In the genomic region with DNA sequence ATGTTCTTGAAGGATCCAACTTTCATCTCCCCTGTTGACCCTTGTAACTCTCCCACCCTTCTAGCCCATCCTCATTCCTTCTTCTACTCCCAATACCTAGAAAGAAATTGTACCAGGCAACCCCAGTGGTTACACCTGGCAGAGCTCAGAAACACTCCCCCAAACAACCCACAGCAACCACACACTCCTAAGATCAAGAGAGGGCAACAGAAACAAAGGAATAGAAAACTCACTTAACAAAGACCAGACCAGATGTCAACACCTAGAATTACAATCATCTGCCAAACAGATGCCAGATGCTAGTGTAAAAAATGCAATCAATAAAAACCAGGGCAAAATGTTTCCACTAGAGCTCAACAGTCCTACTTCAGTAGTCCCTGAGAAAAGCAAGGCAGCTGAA, we compare ENCODE assay signal across 20 mouse cellular contexts.
DNase-seq lines count a peak whose midpoint lies in the region; ATAC-seq and TF ChIP-seq lines count a peak whose summit lies in the region.
"Had no signal": no experiment of that assay in that cellular context is flagged by ENCODE, and none has a peak within 500 bp of the region (broad histone marks: within the 10 kb centered on the region; RNA-seq: fewer than 3 reads in every experiment).

No protein-coding gene starts in this region.

- peaks cover 10% of the 10 kb centered on the region for H3K4me1 ChIP-seq in limb, embryonic 10.5 days
- no peaks in the 10 kb centered on the region for H3K4me1 ChIP-seq in thymus, adult 2 months (replicated peaks; ENCODE audit: control insufficient read depth, insufficient read depth, low read length)
- H3K4me1 ChIP-seq in midbrain, embryonic 15.5 days: no peaks in the 10 kb centered on the region
- H3K4me1 ChIP-seq: embryonic facial prominence, embryonic 12.5 days; forebrain, embryonic 15.5 days; heart, embryonic 15.5 days; hindbrain, embryonic 15.5 days had no signal

- no peak for TF ChIP-seq POLR2A in thymus, adult 2 months (IDR thresholded peaks at IDR 0.05; ENCODE audit: control insufficient read depth, extremely low read depth, insufficient read depth, low read length, poor library complexity)

- H3K27me3 ChIP-seq in limb, embryonic 10.5 days (ENCODE audit: low read depth, poor library complexity, severe bottlenecking): no peaks in the 10 kb centered on the region
- no peaks in the 10 kb centered on the region for H3K27me3 ChIP-seq in thymus, adult 2 months (ENCODE audit: control insufficient read depth, insufficient read depth, low read length)
- no peaks in the 10 kb centered on the region for H3K27me3 ChIP-seq in midbrain, embryonic 15.5 days (replicated peaks)
- H3K27me3 ChIP-seq: embryonic facial prominence, embryonic 12.5 days; forebrain, embryonic 15.5 days; heart, embryonic 15.5 days; hindbrain, embryonic 15.5 days had no signal

- no peak overlapping the region for H3K9ac ChIP-seq in midbrain, embryonic 15.5 days
- H3K9ac ChIP-seq: embryonic facial prominence, embryonic 12.5 days; forebrain, embryonic 15.5 days; heart, embryonic 15.5 days; hindbrain, embryonic 15.5 days had no signal

- no peak for ATAC-seq in midbrain, embryonic 15.5 days (replicated peaks)
- ATAC-seq: forebrain, embryonic 15.5 days had no signal

- peak; percentile 12 for DNase-seq in embryo, embryonic 10.5 days (ENCODE audit: low spot score)
- DNase-seq in embryo, embryonic 11 days: no peak
- no peak for DNase-seq in limb, embryonic 10.5 days (ENCODE audit: low spot score)
- peak; percentile 77 for DNase-seq in thymus, adult 2 months
- DNase-seq in thymus, postnatal 25 days: peak; percentile 77
- DNase-seq in spleen, postnatal 14 days (ENCODE audit: low spot score in 2 of 2): no peak
- DNase-seq in kidney, adult 8-10 months: no peak
- DNase-seq: adrenal gland, postnatal 10 days; cerebellum, adult 11 months; cerebellum, adult 8-10 months; cerebellum, postnatal 25 days; gastrocnemius, postnatal 14 days; heart, adult 2 months; heart, postnatal 36 days had no signal

- no peak overlapping the region for H3K4me2 ChIP-seq in midbrain, embryonic 15.5 days
- H3K4me2 ChIP-seq: embryonic facial prominence, embryonic 12.5 days; forebrain, embryonic 15.5 days; heart, embryonic 11.5 days; heart, embryonic 15.5 days; hindbrain, embryonic 15.5 days had no signal

- no peak overlapping the region for H3K4me3 ChIP-seq in limb, embryonic 10.5 days
- H3K4me3 ChIP-seq in thymus, adult 2 months (ENCODE audit: control insufficient read depth, insufficient read depth, low read length): no peak overlapping the region
- H3K4me3 ChIP-seq in midbrain, embryonic 15.5 days: no peak overlapping the region
- H3K4me3 ChIP-seq: embryonic facial prominence, embryonic 12.5 days; forebrain, embryonic 15.5 days; heart, adult 2 months; heart, embryonic 15.5 days; hindbrain, embryonic 15.5 days had no signal

- no peak for TF ChIP-seq CTCF in thymus, adult 2 months (IDR thresholded peaks at IDR 0.05; ENCODE audit: borderline replicate concordance, control insufficient read depth, extremely low read depth, insufficient read depth, low read length, poor library complexity)

- H3K36me3 ChIP-seq in limb, embryonic 10.5 days: no peaks in the 10 kb centered on the region
- peaks cover 7% of the 10 kb centered on the region for H3K36me3 ChIP-seq in thymus, adult 2 months (ENCODE audit: control insufficient read depth, insufficient read depth, low read length)
- no peaks in the 10 kb centered on the region for H3K36me3 ChIP-seq in midbrain, embryonic 15.5 days (replicated peaks)
- H3K36me3 ChIP-seq: embryonic facial prominence, embryonic 12.5 days; forebrain, embryonic 15.5 days; heart, embryonic 15.5 days; hindbrain, embryonic 15.5 days had no signal

- H3K27ac ChIP-seq in limb, embryonic 10.5 days: peak overlapping the region; percentile 57
- H3K27ac ChIP-seq in thymus, adult 2 months (ENCODE audit: control insufficient read depth, insufficient read depth, low read length): peak overlapping the region; percentile 60; the same call in 1 of the 2 replicates
- no peak overlapping the region for H3K27ac ChIP-seq in midbrain, embryonic 15.5 days
- H3K27ac ChIP-seq: embryonic facial prominence, embryonic 12.5 days; forebrain, embryonic 15.5 days; heart, adult 2 months; heart, embryonic 15.5 days; hindbrain, embryonic 15.5 days had no signal

- no peaks in the 10 kb centered on the region for H3K9me3 ChIP-seq in limb, embryonic 10.5 days (replicated peaks)
- no peaks in the 10 kb centered on the region for H3K9me3 ChIP-seq in midbrain, embryonic 15.5 days
- H3K9me3 ChIP-seq: embryonic facial prominence, embryonic 12.5 days; forebrain, embryonic 15.5 days; heart, embryonic 15.5 days; hindbrain, embryonic 15.5 days had no signal

Comparison
In these comparisons a context has a peak if more than half of its experiments do, and no peak if none do; other contexts are left out.
1. DNase-seq: peak in embryo, embryonic 10.5 days (single experiment), thymus, adult 2 months (single experiment) and thymus, postnatal 25 days (single experiment); none in embryo, embryonic 11 days (single experiment), limb, embryonic 10.5 days (single experiment), spleen, postnatal 14 days (0 of 2) and kidney, adult 8-10 months (0 of 2).